Mouse (Mus musculus): ENCODE measurements around the gene Actr10.

DNA sequence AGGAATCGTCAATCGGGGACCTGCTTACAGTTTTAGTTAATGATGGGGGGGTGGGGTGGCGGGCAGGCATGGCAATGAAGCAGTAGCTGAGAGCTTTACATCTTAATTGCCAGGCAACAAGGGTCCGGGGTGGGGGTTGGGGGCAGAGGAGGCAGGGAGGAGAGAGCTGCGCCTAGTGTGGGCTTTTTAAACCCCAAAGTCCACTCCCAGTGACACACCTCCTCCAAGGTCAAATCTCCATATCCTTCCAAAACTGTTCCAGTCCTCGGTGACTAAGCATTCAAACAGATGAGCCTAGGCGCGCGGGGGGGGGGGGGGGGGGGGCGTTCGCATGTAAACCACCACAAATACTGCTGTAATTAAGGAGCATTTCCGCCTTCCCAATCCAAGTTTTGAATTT lies 507 bp upstream of the Actr10 start:
- TF ChIP-seq EP300 (IDR thresholded peaks at IDR 0.05) = no peak
- TF ChIP-seq CTCF (IDR thresholded peaks at IDR 0.05) = no peak

Data from lung, postnatal 0 days (tissue).